Mouse (Mus musculus): ENCODE data around the gene Bcr.

Bcr gene

GRCm38 (mm10) chr10:75093252-75093987 is 33.0 kb downstream of the Bcr start:
- DNase-seq (ENCODE audit: low spot score in 2 of 2) = no peak

DNA sequence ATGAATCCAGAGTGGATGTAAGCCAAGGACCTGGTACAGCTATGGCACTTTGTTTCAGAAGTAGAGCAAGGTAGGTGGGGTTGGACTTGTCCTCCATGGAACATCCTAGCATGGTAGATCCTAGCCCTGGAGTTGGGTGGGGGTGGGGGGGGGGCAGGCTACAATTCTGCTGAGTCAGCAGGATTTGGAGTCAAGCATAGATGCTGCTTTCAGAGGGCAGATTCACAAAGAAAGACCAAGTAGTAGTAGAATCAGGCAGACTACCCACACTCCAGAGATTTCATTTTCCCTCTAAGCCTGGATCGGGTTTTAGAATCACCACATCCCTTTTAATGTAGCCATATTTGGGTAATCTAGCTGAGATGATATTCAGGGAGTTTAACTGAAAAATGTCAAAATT is 33.9 kb downstream of the Bcr start:
- DNase-seq (ENCODE audit: low spot score in 2 of 2) = no peak

DNA sequence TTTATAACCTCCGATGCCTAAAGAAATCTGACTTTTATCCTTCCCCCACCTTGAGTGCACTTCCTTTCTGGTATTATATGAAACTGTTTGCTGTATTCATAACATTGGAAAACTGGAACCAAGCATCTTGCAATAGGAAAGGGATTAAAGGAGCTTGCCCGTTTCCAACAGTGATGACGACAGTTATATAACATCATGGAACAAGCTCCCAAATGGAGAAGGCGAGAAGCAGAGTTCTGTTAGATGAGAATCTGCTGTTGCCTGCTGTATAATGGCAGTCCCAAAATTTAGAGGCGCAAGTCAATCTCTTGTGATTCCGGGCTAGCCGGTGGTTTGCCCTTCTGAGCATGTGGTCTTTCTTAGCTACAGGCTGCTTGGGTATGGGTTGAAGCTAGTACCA is 34.8 kb downstream of the Bcr start:
- DNase-seq (ENCODE audit: low spot score in 2 of 2) = no peak

GRCm38 (mm10) chr10:75098446-75099183 is 38.2 kb downstream of the Bcr start:
- DNase-seq (ENCODE audit: low spot score in 2 of 2) = no peak

DNA sequence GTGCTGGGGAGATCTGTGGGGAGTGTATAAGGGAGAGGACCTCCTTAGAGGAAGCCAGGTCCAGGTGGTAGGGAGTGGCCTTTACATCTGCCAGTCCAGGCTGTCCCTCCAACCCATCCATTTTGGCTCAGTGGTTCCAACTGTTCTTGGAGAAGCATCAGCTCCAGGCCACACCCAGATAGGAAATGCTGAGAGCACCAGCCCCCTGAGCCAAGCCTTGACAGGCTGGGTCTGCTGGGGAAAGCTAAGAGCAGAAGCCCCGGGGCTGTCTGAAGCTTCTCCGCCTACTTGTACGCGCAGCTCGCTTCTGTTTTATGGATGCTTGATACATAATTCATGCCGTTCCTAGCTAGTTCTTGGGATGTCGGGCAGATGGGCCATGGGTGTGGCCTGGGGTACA is 39.9 kb downstream of the Bcr start:
- no peak for DNase-seq (ENCODE audit: low spot score in 2 of 2)

- no peak for DNase-seq (ENCODE audit: low spot score in 2 of 2)
Measured at GRCm38 (mm10) chr10:75103502-75103901, 43.1 kb downstream of the Bcr start.

- no peak for DNase-seq (ENCODE audit: low spot score in 2 of 2)
Measured at GRCm38 (mm10) chr10:75104191-75105098, 44.1 kb downstream of the Bcr start.

DNA sequence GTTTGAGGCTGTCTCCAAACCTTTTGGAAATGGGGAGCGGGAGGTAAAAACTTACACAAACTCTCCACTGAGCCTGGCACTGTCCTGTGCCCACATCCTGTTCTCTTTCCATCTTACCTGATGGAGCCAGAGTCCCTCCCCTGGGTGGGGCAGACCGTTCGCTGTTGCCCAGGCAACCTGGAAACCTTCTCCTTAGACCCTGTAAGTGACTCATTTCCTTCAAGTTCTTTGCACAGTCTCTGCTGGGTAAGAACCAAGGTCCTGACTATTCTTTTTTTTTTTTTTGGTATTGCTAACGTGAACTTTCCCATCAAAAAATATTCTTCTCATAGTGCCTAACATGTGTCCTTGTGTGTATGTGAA is 44.7 kb downstream of the Bcr start:
- DNase-seq (ENCODE audit: low spot score in 2 of 2) = no peak

DNA sequence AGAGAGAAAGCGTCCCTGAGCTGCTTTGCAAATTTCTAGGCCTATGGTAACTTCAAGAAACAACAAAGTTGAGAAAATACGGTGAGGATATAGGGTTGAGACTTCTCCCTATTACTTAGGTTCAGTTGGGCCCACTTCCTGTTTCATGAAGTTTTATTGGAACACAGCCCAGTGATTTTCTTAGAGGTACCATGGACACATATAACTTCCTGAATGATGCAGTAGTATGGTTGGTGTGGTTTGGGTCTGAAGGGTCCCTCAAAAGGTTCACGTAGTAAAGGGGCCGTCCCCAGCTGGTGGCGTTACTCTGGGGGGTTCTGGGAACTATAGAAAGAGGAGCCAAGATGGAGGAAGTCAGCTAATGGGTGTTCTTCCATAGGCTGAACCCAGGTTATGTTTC is 45.3 kb downstream of the Bcr start:
- no peak for DNase-seq (ENCODE audit: low spot score in 2 of 2)

DNA sequence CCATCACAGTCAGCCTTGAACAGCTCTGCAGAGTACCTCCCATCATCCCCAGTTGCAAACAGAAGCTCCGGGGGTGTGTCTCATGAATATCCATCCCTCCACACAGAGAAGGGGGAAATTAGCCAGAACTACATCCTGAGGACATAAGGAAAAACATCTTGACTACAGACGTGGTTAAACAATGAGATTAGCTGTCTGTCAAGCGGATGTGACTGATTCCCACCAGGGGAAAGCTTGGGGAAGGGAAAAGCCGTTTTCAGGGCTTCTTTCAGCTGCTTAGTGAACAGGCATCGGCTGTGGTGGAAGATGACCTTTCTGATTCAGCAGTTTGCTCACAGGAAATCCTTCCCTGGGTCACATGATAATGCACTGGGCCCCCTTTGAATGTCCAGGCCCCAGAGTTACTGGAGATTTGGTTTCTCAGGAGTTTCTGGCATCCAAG is 46.6 kb downstream of the Bcr start:
- DNase-seq (ENCODE audit: low spot score in 2 of 2) = no peak

DNA sequence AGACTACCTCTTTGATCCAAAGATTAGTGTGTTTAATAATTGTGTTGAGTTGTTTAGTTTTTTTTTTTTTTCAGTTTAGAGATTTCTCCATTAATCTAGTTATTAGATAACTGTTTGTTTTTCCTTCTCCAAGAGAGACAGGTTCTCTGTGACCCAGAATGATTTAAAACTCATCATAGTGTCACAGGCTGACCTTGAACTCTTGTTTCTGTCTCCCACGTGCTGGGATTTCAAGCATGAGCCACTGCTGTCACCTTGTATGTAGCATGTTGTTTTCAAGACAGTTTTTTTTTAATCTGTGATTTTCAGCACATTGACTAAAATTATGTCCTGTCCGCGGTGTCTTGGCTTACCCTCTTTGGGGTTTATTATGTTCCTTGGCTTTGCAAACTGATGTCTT is 47.7 kb downstream of the Bcr start:
- no peak for DNase-seq (ENCODE audit: low spot score in 2 of 2)

DNA sequence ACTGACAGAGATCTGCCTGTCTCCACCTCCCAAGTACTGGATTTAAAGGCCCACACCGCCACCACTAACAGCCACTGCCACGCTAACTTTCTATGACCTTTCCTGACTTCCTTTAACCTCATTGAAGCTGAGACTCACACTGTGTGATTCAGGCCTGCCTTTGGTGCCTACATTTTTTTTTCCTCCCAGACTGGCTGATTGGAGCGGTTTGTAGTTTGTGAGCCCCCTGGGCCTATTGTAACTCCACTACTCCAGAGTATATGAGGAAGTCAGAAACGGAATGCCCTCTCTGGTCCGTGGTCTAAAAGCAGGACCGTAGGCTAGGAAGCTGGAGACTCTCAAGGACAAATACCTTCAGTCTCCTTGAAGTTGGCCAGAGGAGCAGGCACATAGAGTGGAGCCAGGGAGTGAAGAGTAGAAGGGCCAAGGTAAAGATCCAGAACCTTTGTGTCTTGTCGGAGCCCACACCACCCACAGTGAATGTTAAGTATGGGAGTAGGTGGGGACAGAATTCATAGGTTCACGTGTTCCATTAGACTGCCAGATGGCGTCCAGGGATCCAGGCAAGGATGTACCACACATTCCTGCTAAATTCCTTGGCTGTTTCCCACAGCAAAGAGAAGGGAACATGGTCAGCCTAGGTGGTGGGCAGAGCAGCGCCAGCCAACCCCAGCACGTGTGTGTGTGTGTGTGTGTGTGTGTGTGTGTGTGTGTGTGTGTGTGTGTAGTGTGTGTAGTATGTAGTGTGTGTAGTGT is 51.2 kb downstream of the Bcr start:
- DNase-seq (ENCODE audit: low spot score in 2 of 2) = no peak

DNA sequence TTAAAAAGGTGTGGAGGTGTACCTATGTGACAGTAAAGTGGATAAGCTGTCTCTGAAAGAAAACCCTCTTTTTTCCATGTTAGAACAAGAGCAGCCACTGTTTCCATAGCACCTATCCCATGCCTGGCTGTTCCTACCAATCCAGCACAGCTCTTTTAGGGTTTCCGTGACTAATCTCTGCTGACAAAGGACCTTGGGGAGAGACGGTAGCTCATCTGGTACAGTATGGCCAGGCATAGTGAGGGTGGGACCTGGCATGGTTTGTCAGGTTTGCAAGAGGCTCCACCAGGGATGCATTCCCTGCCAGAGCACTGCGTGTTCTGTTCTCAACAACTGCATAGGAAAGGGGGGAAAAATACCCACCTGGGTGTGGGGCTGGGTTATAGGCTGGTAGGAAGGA is 52.0 kb downstream of the Bcr start:
- no peak for DNase-seq (ENCODE audit: low spot score in 2 of 2)

DNA sequence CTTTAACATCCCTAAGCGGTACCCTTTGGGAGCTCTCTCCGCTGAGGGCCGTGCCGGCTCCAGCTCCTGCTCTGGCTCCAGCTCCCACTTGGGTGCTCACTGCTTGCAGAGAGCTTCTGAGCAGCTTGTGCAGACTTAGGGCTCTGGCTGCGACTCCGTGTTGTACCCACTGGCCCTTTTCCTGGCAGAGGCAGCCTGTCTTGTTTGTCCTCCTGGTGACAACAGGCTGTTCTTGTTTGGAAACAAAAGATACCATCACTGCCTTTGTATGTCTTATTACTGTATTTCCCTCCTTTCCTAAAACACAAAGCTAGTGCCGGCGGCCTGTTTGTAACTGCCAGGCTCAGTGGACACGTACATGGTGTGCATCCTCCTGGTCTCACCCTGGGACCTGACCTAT is 53.2 kb downstream of the Bcr start:
- DNase-seq (ENCODE audit: low spot score in 2 of 2) = no peak

DNA sequence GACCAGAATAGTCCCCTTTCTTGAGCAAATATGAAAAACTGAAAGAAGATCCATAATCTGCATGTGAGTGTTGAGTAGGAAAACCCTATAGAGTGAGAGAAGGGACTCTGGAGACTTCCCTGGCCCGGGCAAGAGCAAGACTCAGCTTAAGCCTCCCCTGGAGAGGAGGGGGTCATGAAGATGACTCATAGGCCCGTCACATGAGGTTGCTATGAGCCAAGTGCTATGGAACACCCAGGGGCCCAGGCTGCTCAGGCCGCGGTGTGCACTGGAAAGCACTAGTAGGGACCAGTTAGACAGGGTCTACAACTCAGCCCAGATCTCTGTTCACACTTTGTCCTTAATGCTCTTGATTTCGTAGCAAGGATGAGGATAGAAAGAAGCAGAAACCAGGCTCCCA is 54.8 kb downstream of the Bcr start:
- DNase-seq (ENCODE audit: low spot score in 2 of 2) = no peak

DNA sequence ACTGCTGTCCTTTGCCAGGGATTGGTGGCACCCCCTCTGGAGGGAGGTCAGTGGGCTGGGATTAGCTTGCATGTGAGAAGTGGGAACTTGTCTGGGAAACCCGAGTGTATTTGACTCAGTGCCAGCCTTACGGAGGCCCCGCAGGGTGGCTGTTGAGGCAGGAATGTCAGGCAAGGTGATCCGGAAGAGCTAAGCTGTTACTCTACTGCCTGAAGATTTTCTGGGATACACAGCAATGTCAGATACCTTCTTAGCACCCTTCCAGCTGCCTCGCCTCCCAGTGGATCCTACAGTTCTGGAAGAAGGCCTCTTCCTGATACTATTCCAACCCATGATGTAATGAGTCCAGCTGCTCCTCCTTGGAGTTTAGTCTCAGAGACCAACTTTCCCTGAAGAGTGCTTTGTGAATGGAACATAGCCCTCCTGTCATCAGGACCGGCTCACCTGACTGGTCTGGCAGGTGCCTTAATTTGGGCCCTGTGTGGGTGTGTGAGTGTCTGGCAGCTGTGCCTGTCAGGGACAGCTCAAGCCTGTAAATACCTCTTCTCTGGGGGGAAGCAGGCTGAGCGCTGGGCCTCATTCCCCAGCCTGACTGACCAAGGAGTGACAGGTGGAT is 56.6 kb downstream of the Bcr start:
- DNase-seq (ENCODE audit: low spot score in 2 of 2) = no peak

DNA sequence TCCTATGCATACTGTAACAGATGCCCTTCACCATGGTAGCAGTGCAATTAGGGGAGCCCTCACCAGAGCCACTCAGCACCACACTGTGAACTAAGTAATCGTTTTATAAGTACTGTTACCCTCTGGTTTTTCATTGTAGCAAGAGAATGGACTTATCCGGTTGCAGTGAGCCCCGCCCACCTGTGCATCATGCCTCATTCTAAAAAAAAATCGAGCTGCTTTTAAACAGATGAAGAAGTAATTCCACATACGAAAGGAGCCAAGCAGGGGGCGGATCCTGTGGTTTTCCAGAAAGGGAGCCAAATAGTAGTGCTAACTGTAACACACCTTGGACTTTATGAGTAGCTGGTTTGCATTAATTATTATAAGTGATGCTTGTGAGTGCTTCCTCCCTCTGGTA is 58.1 kb downstream of the Bcr start:
- no peak for DNase-seq (ENCODE audit: low spot score in 2 of 2)

- no peak for DNase-seq (ENCODE audit: low spot score in 2 of 2)
Measured at GRCm38 (mm10) chr10:75119396-75119795, 59.0 kb downstream of the Bcr start.

DNA sequence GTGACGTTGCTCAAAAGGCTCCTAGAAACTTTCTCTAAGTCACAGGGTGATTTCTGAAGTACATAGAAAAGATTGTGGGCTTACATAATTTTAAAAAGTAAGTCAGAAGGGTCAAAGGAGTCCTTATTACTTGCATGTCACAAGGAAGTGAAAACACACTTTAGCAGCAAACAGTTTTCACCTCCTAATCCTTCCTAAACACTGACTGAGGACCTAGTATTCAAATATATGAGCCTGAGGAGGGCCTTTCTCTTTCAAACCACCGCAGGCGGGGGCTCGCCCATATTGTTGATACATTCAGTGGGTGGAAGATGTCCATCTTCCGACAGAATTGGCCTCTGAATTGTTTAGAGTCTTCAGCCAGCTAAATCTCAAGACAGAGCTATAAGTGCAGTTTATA is 59.8 kb downstream of the Bcr start:
- DNase-seq (ENCODE audit: low spot score in 2 of 2) = no peak

- DNase-seq (ENCODE audit: low spot score in 2 of 2) = no peak
Measured at GRCm38 (mm10) chr10:75121028-75121427, 60.6 kb downstream of the Bcr start.

GRCm38 (mm10) chr10:75125577-75125976 is 65.2 kb downstream of the Bcr start:
- DNase-seq (ENCODE audit: low spot score in 2 of 2) = no peak

Data from spleen, postnatal 4 days (tissue).